Mouse (Mus musculus) splenic B cell, adult 2 months (primary cell): ENCODE results near the gene Acsl6.
A peak's percentile ranks its signal among the peaks of the same experiment; 100 is the strongest.

ENCODE experiments used
- DNase-seq: peaks from one replicate; pipeline ENCODE4 v3.0.0-alpha.2; 2011; ENCODE audit warnings: low read depth, low spot score
- H3K27me3 ChIP-seq: 2 replicates; pipeline ENCODE4 v1.6.1; 2012; ENCODE audit warnings: mild to moderate bottlenecking, low read length, moderate library complexity, mixed read lengths; ENCODE audit not compliant: control insufficient read depth, poor library complexity, insufficient read depth, severe bottlenecking
- H3K36me3 ChIP-seq: 2 replicates; pipeline ENCODE4 v1.6.1; 2012; ENCODE audit warnings: mild to moderate bottlenecking, low read length, moderate library complexity, mixed read lengths; ENCODE audit not compliant: control insufficient read depth, poor library complexity, insufficient read depth, severe bottlenecking

Acsl6 gene

GRCm38 (mm10) chr11:54317795-54318194 is 14.2 kb downstream of the Acsl6 start:
- Histone ChIP-seq H3K27me3 (no peaks in the 10 kb centered on the region), H3K36me3 (no peaks in the 10 kb centered on the region)
- DNase-seq, result no peak

- H3K36me3 ChIP-seq, result no peaks in the 10 kb centered on the region
- no peak for DNase-seq
- no peaks in the 10 kb centered on the region for H3K27me3 ChIP-seq
These were observed 18.4 kb downstream of the Acsl6 start for GRCm38 (mm10) chr11:54321802-54322532.

- Histone ChIP-seq H3K27me3 (no peaks in the 10 kb centered on the region), H3K36me3 (no peaks in the 10 kb centered on the region)
- no peak for DNase-seq
These were observed 28.0 kb downstream of the Acsl6 start for GRCm38 (mm10) chr11:54331463-54332183.

- H3K27me3 ChIP-seq, result no peaks in the 10 kb centered on the region
- DNase-seq, result no peak
These were observed 32.6 kb downstream of the Acsl6 start for GRCm38 (mm10) chr11:54336165-54336707.

GRCm38 (mm10) chr11:54343703-54344102 is 40.1 kb downstream of the Acsl6 start:
- Histone ChIP-seq H3K36me3 (no peaks in the 10 kb centered on the region), H3K27me3 (no peaks in the 10 kb centered on the region)
- peak; percentile 8 for DNase-seq

More at GRCm38 (mm10) chr11:54336165-54336707, 32.6 kb downstream of the Acsl6 start:
- H3K36me3 ChIP-seq, result no peaks in the 10 kb centered on the region

GRCm38 (mm10) chr11:54351704-54352103 is 48.1 kb downstream of the Acsl6 start:
- Histone ChIP-seq H3K27me3 (no peaks in the 10 kb centered on the region), H3K36me3 (no peaks in the 10 kb centered on the region)
- DNase-seq, result no peak

GRCm38 (mm10) chr11:54353121-54353576 is 49.6 kb downstream of the Acsl6 start:
- Histone ChIP-seq H3K27me3 (no peaks in the 10 kb centered on the region), H3K36me3 (no peaks in the 10 kb centered on the region)
- DNase-seq, result no peak

GRCm38 (mm10) chr11:54354595-54355563 is 51.3 kb downstream of the Acsl6 start:
- H3K36me3 ChIP-seq, result no peaks in the 10 kb centered on the region
- no peaks in the 10 kb centered on the region for H3K27me3 ChIP-seq
- DNase-seq, result peak; percentile 40

- no peaks in the 10 kb centered on the region for H3K36me3 ChIP-seq
- no peaks in the 10 kb centered on the region for H3K27me3 ChIP-seq
- no peak for DNase-seq
These were observed 52.0 kb downstream of the Acsl6 start for GRCm38 (mm10) chr11:54355564-54355955.

- Histone ChIP-seq H3K27me3 (no peaks in the 10 kb centered on the region), H3K36me3 (no peaks in the 10 kb centered on the region)
- DNase-seq, result peak; percentile 74
These were observed 53.1 kb downstream of the Acsl6 start for GRCm38 (mm10) chr11:54356676-54357075.

- no peaks in the 10 kb centered on the region for H3K27me3 ChIP-seq
- H3K36me3 ChIP-seq, result no peaks in the 10 kb centered on the region
- no peak for DNase-seq
These were observed 69.0 kb downstream of the Acsl6 start for GRCm38 (mm10) chr11:54372553-54372952.

- Histone ChIP-seq H3K27me3 (no peaks in the 10 kb centered on the region), H3K36me3 (no peaks in the 10 kb centered on the region)
- peak; percentile 2 for DNase-seq
These were observed 86.8 kb downstream of the Acsl6 start for GRCm38 (mm10) chr11:54390386-54390785.

- DNase-seq, result no peak
- Histone ChIP-seq H3K36me3 (no peaks in the 10 kb centered on the region), H3K27me3 (no peaks in the 10 kb centered on the region)
These were observed 87.7 kb downstream of the Acsl6 start for GRCm38 (mm10) chr11:54391326-54391725.

- no peaks in the 10 kb centered on the region for H3K36me3 ChIP-seq
- DNase-seq, result no peak
- no peaks in the 10 kb centered on the region for H3K27me3 ChIP-seq
These were observed 93.1 kb downstream of the Acsl6 start for GRCm38 (mm10) chr11:54396686-54397085.
